Mouse (Mus musculus): Measurements from ENCODE around the gene Sfr1. TPM values are rescaled to one million over a fixed set of nuclear protein-coding genes. Genes with fewer than 3 reads are reported as not detected.

Gene Sfr1
- polyA plus RNA-seq, 1 experiment from 2014 or later, result 217 TPM

- no peak overlapping the region for H3K27ac ChIP-seq (replicated peaks in 1 of 2; ENCODE audit: control insufficient read depth in 1 of 2, insufficient read depth in 1 of 2, low read depth in 2 of 2, low read length in 2 of 2)
- ATAC-seq (ENCODE audit: insufficient number of reproducible peaks, insufficient read depth, low FRiP score, low read depth), result no peak
- H3K9me3 ChIP-seq (ENCODE audit: control insufficient read depth, low read length), result no peaks in the 10 kb centered on the region
- no peak overlapping the region for H3K4me3 ChIP-seq (ENCODE audit: control insufficient read depth in 1 of 2, insufficient read depth in 1 of 2, low read depth in 1 of 2, low read length in 2 of 2)
- 73% methylated on average over 6 of the region's 6 CpGs for WGBS
- no peaks in the 10 kb centered on the region for H3K27me3 ChIP-seq (ENCODE audit: control insufficient read depth, insufficient read depth, low read length)
- no peak overlapping the region for H3K4me2 ChIP-seq (ENCODE audit: low read length)
- H3K4me1 ChIP-seq (ENCODE audit: control insufficient read depth in 2 of 2, insufficient read depth in 2 of 2, low read length in 2 of 2), result no peaks in the 10 kb centered on the region
- no peaks in the 10 kb centered on the region for H3K36me3 ChIP-seq (ENCODE audit: control insufficient read depth, insufficient read depth, low read length)
- no peak overlapping the region for H3K9ac ChIP-seq (ENCODE audit: low read length)
These were observed 52.4 kb downstream of the Sfr1 start for GRCm38 (mm10) chr19:47783898-47784297.

Small RNA genes within 50 kb of the gene (microRNA-seq; reads per million reads assigned to microRNA genes)
- not detected for gene Mir8090

Other genes with a start within 250 kb of the Sfr1 start
- 38.2 and 38.9 TPM in 2 replicates for gene Stn1, start 194.2 kb upstream of the Sfr1 start, polyA plus RNA-seq (2014; fragmentation: Nextera tagmentation; extraction: Ambion mirVana)
- 24.1 and 26.5 TPM in 2 replicates for gene Slk, start 152.0 kb upstream of the Sfr1 start, polyA plus RNA-seq (2014; fragmentation: Nextera tagmentation; extraction: Ambion mirVana)
- 0.46 and 0.75 TPM in 2 replicates for gene Col17a1, start 39.6 kb upstream of the Sfr1 start, polyA plus RNA-seq (2014; fragmentation: Nextera tagmentation; extraction: Ambion mirVana)
- 88.0 and 92.7 TPM in 2 replicates for gene Gsto1, start 123.3 kb downstream of the Sfr1 start, polyA plus RNA-seq (2014; fragmentation: Nextera tagmentation; extraction: Ambion mirVana)
- 1.5 and 2.3 TPM in 2 replicates for gene Gsto2, start 133.9 kb downstream of the Sfr1 start, polyA plus RNA-seq (2014; fragmentation: Nextera tagmentation; extraction: Ambion mirVana)
- 0.16 TPM in 2 replicates for gene Cfap43, start 187.6 kb downstream of the Sfr1 start, polyA plus RNA-seq (2014; fragmentation: Nextera tagmentation; extraction: Ambion mirVana)
- gene Itprip, start 187.6 kb downstream of the Sfr1 start, polyA plus RNA-seq (2014; fragmentation: Nextera tagmentation; extraction: Ambion mirVana), result 15.8 and 16.4 TPM in 2 replicates
- 0.08 and 0.12 TPM in 2 replicates for gene Cfap58, start 206.0 kb downstream of the Sfr1 start, polyA plus RNA-seq (2014; fragmentation: Nextera tagmentation; extraction: Ambion mirVana)

All from heart, embryonic 14.5 days (tissue).